Mouse (Mus musculus) limb, embryonic 10.5 days (tissue): Measurements from ENCODE around the gene Olfr342. TPM values are rescaled to one million over a fixed set of nuclear protein-coding genes. Genes with fewer than 3 reads are reported as not detected.

ENCODE experiments used
- DNase-seq: peaks from one replicate; pipeline ENCODE4 v3.0.0-alpha.2; 2017; ENCODE audit warnings: low spot score
- H3K27ac ChIP-seq: fragments of 300-500 bp; sonication (generic); 2 replicates; pipeline ENCODE4 v1.5.1; 2016; ENCODE audit warnings: mild to moderate bottlenecking
- H3K27me3 ChIP-seq: fragments of 300-500 bp; sonication (generic); 2 replicates; pipeline ENCODE4 v1.6.1; 2016; ENCODE audit warnings: low read depth, mild to moderate bottlenecking; ENCODE audit not compliant: poor library complexity, severe bottlenecking
- H3K36me3 ChIP-seq: fragments of 300-500 bp; sonication (generic); 2 replicates; pipeline ENCODE4 v1.6.1; 2016; ENCODE audit warnings: mild to moderate bottlenecking, moderate library complexity
- H3K4me1 ChIP-seq: fragments of 300-500 bp; sonication (generic); 2 replicates; pipeline ENCODE4 v1.6.1; 2016
- H3K4me3 ChIP-seq: fragments of 300-500 bp; sonication (generic); 2 replicates; pipeline ENCODE4 v1.5.1; 2016; ENCODE audit warnings: mild to moderate bottlenecking, moderate library complexity
- H3K9me3 ChIP-seq: fragments of 300-500 bp; sonication (generic); replicated peaks from 2 replicates; pipeline ENCODE4 v1.6.1; 2016; ENCODE audit warnings: mild to moderate bottlenecking
- WGBS: fragments of 180-500 bp; shearing (Covaris S2); methylation state at CpG from one replicate; pipeline ENCODE4 v1.1.7; 2016; 5-methylcytosine and 5-hydroxymethylcytosine counted together
- polyA plus RNA-seq: library from polyadenylated mRNA; unstranded; fragments of >200 nt; fragmentation: Nextera tagmentation; extraction: Ambion mirVana; gene quantifications from 2 replicates; pipeline ENCODE4 v1.2.1, GENCODE M21; 2016

Olfr342 gene
- not detected in 2 replicates for polyA plus RNA-seq

DNA sequence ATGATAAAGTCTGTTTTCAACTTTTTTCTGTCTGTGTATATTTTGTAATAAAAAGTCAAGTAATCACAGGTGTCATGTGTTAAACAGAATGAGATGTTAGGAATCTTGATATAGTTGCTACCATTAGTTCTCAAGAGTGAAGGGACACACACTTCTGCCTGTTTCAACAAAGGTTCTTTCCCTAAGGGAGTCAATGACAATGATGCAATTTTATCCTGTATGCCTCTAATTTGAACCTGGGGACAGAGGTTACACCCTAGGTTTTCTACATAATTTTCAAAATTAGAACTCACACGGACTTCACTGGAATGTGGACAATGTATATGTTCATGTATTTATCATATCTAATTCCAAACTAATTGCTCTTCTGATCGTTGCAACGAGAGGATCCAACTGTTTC lies at the start of gene Olfr342:
Gene Olfr342 (plus strand): TSS at position 301 of the 400 bp plus-strand sequence.
- Histone ChIP-seq H3K27ac (no peak within 1 kb of the TSS), H3K36me3 (no peaks in the 10 kb centered on the region), H3K27me3 (no peaks in the 10 kb centered on the region), H3K9me3 (peaks cover 1% of the 10 kb centered on the region; the same call in 1 of the 2 replicates), H3K4me3 (no peak within 1 kb of the TSS), H3K4me1 (no peaks in the 10 kb centered on the region)
- 64% methylated on average over 3 of the region's 3 CpGs for WGBS
- DNase-seq, result no peak

DNA sequence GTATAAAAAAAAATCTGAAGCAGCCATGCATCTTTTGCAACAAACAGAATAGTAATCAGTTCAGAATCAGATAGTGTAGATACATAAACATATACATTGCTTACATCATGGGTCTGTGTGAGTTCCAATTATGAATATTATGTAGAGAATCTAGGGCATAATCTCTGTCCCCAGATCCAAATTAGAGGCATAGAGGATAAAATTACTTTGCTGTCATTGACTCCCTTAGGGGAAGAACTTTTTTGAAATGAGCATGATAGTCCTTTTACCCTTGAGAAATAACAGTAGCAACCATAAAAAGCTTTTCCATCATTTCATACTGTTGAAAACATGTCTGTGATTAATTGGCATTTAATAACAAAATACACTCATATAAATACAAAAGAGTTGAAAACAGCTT lies 42.4 kb upstream of the Olfr342 start, which contains the start of gene Olfr341:
Gene Olfr341 (minus strand): TSS at position 101 of the 400 bp plus-strand sequence.
- Histone ChIP-seq H3K4me3 (no peak within 1 kb of the TSS), H3K27ac (no peak within 1 kb of the TSS), H3K9me3 (no peaks in the 10 kb centered on the region), H3K36me3 (no peaks in the 10 kb centered on the region), H3K27me3 (no peaks in the 10 kb centered on the region), H3K4me1 (no peaks in the 10 kb centered on the region)
- DNase-seq, result no peak

DNA sequence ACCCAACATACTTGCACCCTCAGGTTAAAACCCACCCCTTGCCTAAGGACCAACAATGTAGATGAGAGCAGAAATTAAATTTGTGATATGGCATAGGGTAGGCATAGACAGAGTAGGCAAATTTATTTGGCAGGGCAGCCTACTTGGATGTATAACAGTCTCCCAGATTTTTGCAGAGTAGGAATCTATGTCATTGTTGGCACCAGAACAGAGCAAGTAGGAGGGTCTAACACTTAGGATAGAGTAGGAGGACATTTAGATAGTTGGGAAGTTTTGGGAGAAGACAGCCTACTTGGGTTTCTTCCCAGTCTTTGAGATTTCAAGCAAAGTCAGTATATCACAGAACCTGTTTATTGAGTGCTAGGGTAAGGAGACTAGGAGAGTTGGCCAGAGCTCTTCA lies 40.4 kb downstream of the Olfr342 start:
- H3K36me3 ChIP-seq, result no peaks in the 10 kb centered on the region
- no peak for DNase-seq
- H3K4me3 ChIP-seq, result no peak overlapping the region
- no peaks in the 10 kb centered on the region for H3K9me3 ChIP-seq
- no peak overlapping the region for H3K27ac ChIP-seq
- no peaks in the 10 kb centered on the region for H3K4me1 ChIP-seq
- H3K27me3 ChIP-seq, result no peaks in the 10 kb centered on the region

DNA sequence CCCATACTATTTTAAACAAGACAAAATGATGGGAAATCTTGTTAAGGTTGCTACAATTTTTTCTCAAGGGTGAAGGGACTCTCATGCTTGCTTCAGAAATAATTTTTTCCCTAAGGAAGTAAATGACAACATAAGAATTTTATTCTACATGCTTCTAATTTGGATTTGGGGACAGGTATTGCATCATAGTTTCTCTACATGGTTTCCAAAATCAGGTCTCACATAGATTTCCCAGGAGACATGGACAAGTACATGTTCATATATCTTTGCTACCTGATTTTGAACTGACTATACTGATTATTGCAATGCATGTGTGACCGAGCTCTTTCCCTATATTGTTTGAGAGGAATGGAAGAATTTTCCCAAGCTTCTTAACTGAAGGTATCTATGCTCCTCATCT lies 41.6 kb downstream of the Olfr342 start, which contains the start of gene Olfr344:
Gene Olfr344 (plus strand): TSS at position 301 of the 400 bp plus-strand sequence.
- Histone ChIP-seq H3K27me3 (no peaks in the 10 kb centered on the region), H3K4me3 (no peak within 1 kb of the TSS), H3K9me3 (no peaks in the 10 kb centered on the region), H3K4me1 (no peaks in the 10 kb centered on the region), H3K36me3 (no peaks in the 10 kb centered on the region), H3K27ac (no peak within 1 kb of the TSS)
- DNase-seq, result no peak
- 69% methylated on average over 1 of the region's 1 CpGs for WGBS

DNA sequence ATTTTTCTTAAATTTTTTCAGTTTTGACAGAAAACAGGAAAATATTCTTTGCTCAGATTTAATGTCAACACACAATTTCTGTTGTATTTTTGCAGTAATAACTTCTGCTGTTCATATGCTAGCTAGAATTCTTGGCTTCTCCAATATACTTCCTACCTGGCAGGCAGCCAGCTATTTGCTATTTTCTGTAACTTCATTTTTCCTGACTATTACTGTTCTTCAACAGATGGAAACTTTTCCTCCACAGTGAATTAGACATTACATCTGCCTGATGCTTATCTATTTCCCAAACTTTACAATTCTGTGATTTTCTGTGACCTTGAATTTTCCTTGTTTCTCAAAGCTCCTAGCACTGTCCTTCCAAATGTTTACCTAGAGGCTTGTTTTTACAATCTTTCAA lies 42.2 kb downstream of the Olfr342 start:
- no peak for DNase-seq
- Histone ChIP-seq H3K4me1 (no peaks in the 10 kb centered on the region), H3K36me3 (no peaks in the 10 kb centered on the region), H3K27me3 (no peaks in the 10 kb centered on the region), H3K9me3 (no peaks in the 10 kb centered on the region), H3K27ac (no peak overlapping the region), H3K4me3 (no peak overlapping the region)

DNA sequence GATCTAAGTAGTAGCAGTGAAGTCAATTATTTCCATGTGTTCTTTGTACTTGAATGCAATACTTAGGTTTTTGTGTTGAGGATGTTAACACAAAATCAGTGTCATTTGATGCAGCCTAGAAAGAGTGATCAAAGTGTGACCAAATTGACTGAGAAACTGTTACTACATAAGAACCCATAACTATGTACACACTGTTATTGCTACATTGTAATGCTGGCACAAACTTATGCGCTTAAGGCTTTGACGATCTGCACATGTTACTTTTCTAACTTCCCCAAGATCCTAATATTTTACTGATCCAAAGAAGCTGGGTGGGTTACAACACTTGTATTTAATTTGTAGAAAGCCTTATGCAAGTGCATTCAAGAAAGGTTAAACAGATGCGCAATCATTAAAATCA lies 43.0 kb downstream of the Olfr342 start:
- WGBS, result 98% methylated on average over 3 of the region's 3 CpGs
- H3K4me1 ChIP-seq, result no peaks in the 10 kb centered on the region
- no peaks in the 10 kb centered on the region for H3K36me3 ChIP-seq
- H3K27me3 ChIP-seq, result no peaks in the 10 kb centered on the region
- H3K9me3 ChIP-seq, result no peaks in the 10 kb centered on the region
- no peak for DNase-seq
- H3K27ac ChIP-seq, result no peak overlapping the region
- no peak overlapping the region for H3K4me3 ChIP-seq

Other genes with a start within 250 kb of the Olfr342 start
- gene Olfr338, start 151.5 kb upstream of the Olfr342 start, polyA plus RNA-seq, result 0.03 TPM in 1 of 2 replicates, not detected in the other
- not detected in 2 replicates for gene Olfr339, start 106.1 kb upstream of the Olfr342 start, polyA plus RNA-seq
- not detected in 2 replicates for gene Olfr340, start 72.4 kb upstream of the Olfr342 start, polyA plus RNA-seq
- not detected in 2 replicates for gene Olfr341, start 42.5 kb upstream of the Olfr342 start, polyA plus RNA-seq
- not detected in 2 replicates for gene Olfr344, start 41.7 kb downstream of the Olfr342 start, polyA plus RNA-seq
- gene Olfr345, start 115.0 kb downstream of the Olfr342 start, polyA plus RNA-seq, result not detected in 2 replicates
- gene Olfr346, start 160.8 kb downstream of the Olfr342 start, polyA plus RNA-seq, result not detected in 2 replicates
- not detected in 2 replicates for gene Olfr347, start 206.9 kb downstream of the Olfr342 start, polyA plus RNA-seq